Comparison of ENCODE assay signal across 8 mouse cellular contexts in the genomic region with DNA sequence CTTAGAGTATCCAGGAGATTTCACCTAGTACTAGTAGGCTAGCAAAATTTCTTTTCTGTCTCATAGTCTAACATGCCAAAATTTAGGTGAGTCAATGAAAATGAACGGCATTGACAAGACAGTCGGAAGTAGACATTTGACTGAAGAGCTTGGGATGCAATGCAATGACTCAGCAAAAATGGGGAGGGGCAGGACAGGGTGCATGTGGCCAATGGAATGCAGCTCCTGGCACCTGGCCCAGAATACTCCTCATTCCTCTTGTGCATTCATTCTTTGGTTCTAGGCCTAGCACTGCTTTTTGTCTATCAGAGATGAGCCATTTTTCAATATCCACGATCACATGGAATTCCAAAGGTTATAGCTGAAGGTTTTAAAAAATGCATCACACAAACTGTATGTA. TPM values are rescaled to one million over a fixed set of nuclear protein-coding genes. Genes with fewer than 3 reads are reported as not detected.
A peak's percentile ranks its signal among the peaks of the same experiment; 100 is the strongest.
DNase-seq lines count a peak whose midpoint lies in the region; ATAC-seq and TF ChIP-seq lines count a peak whose summit lies in the region.

No protein-coding gene starts in this region.

- no peaks in the 10 kb centered on the region for H3K4me1 ChIP-seq in kidney, embryonic 15.5 days
- peaks cover 0 to 3% of the 10 kb centered on the region in 2 experiments; a peak in 1 of 4 replicates for H3K4me1 ChIP-seq in ES-E14 (ENCODE audit: control insufficient read depth in 2 of 2, insufficient read depth in 2 of 2, low read length in 2 of 2, poor library complexity in 1 of 2)
- no peaks in the 10 kb centered on the region for H3K4me1 ChIP-seq in midbrain, embryonic 14.5 days (ENCODE audit: control insufficient read depth, insufficient read depth, low read length)

- no peak overlapping the region for H3K9ac ChIP-seq in kidney, embryonic 15.5 days
- H3K9ac ChIP-seq in ES-E14 (ENCODE audit: insufficient read depth, low read depth, low read length, poor library complexity, severe bottlenecking), result no peak overlapping the region
- no peak overlapping the region for H3K9ac ChIP-seq in midbrain, embryonic 14.5 days (replicated peaks; ENCODE audit: low read length)

- no peak overlapping the region for H3K27ac ChIP-seq in kidney, embryonic 15.5 days
- no peak overlapping the region; the same call in 1 of the 2 replicates for H3K27ac ChIP-seq in ES-E14 (ENCODE audit: insufficient read depth, low read depth, low read length, poor library complexity, severe bottlenecking)
- H3K27ac ChIP-seq in midbrain, embryonic 14.5 days (replicated peaks; ENCODE audit: low read depth, low read length), result no peak overlapping the region

- H3K4me2 ChIP-seq in kidney, embryonic 15.5 days, result no peak overlapping the region
- H3K4me2 ChIP-seq in midbrain, embryonic 14.5 days (ENCODE audit: low read length), result no peak overlapping the region

- H3K9me3 ChIP-seq in kidney, embryonic 15.5 days (replicated peaks), result no peaks in the 10 kb centered on the region
- no peaks in the 10 kb centered on the region for H3K9me3 ChIP-seq in ES-E14 (ENCODE audit: control insufficient read depth, insufficient read depth, low read depth, low read length)
- no peaks in the 10 kb centered on the region for H3K9me3 ChIP-seq in midbrain, embryonic 14.5 days (ENCODE audit: control insufficient read depth, low read length)

- no peak overlapping the region for H3K4me3 ChIP-seq in kidney, embryonic 15.5 days (replicated peaks)
- H3K4me3 ChIP-seq in ES-E14 (ENCODE audit: insufficient read depth in 1 of 2, low read depth in 1 of 2, low read length in 2 of 2, poor library complexity in 1 of 2, severe bottlenecking in 1 of 2), result no peak overlapping the region
- H3K4me3 ChIP-seq in midbrain, embryonic 14.5 days (replicated peaks; ENCODE audit: low read depth, low read length), result no peak overlapping the region

- DNase-seq in kidney, adult 11 months, result peak; percentile 36
- DNase-seq in ES-E14 (ENCODE audit: low read depth, low spot score), result peak; percentile 26
- peak; percentile 15 for DNase-seq in brain, adult 2 months (ENCODE audit: low read depth, low spot score)
- peak; percentile 55 to 63 for DNase-seq in lung, adult 18-20 months
- no peak for DNase-seq in midbrain, embryonic 14.5 days
- DNase-seq in MN1 (ENCODE audit: low spot score), result no peak
- DNase-seq in layer of hippocampus, adult 8-10 months (ENCODE audit: low spot score in 2 of 2), result no peak

- in situ Hi-C loops in ES-E14 (cut with MboI; ENCODE audit: low sequenced_read_pairs in 2 of 2, unreplicated experiment in 2 of 2), result no loop called here

- H3K36me3 ChIP-seq in kidney, embryonic 15.5 days, result no peaks in the 10 kb centered on the region
- no peaks in the 10 kb centered on the region for H3K36me3 ChIP-seq in ES-E14 (ENCODE audit: control insufficient read depth, insufficient read depth, low read length, poor library complexity, severe bottlenecking)
- H3K36me3 ChIP-seq in midbrain, embryonic 14.5 days (ENCODE audit: control insufficient read depth, insufficient read depth, low read length), result no peaks in the 10 kb centered on the region

- 86% methylated on average over 3 of the region's 3 CpGs for WGBS in kidney, embryonic 15.5 days
- WGBS in midbrain, embryonic 14.5 days, result 89% methylated on average over 3 of the region's 3 CpGs

- ATAC-seq in kidney, embryonic 15.5 days (replicated peaks; ENCODE audit: low FRiP score), result no peak; the same call in 1 of the 2 replicates
- ATAC-seq in midbrain, embryonic 14.5 days (ENCODE audit: low FRiP score, low TSS enrichment), result no peak

- H3K27me3 ChIP-seq in kidney, embryonic 15.5 days, result no peaks in the 10 kb centered on the region
- H3K27me3 ChIP-seq in midbrain, embryonic 14.5 days (ENCODE audit: control insufficient read depth, insufficient read depth, low read length), result no peaks in the 10 kb centered on the region

TF ChIP-seq in ES-E14, 5 proteins besides CTCF, POLR2A, EP300 and RAD21:
- no peak for TF ChIP-seq CHD2 (IDR thresholded peaks at IDR 0.05; ENCODE audit: low read depth, low read length)
- no peak for TF ChIP-seq HCFC1 (IDR thresholded peaks at IDR 0.05; ENCODE audit: borderline replicate concordance, insufficient read depth, low read length)
- TF ChIP-seq MAFK (IDR thresholded peaks at IDR 0.05; ENCODE audit: insufficient read depth, low read depth, low read length), result peak; percentile 96
- no peak for TF ChIP-seq ZNF384 (IDR thresholded peaks at IDR 0.05; ENCODE audit: low read depth, low read length)
TF ChIP-seq in ES-E14: peak in this region for 1.

RNA-seq across cellular contexts. Expression of a gene that starts 48.1 kb away (rescaled TPM):
- 1.7 and 2.4 TPM in 2 replicates for polyA plus RNA-seq in kidney, embryonic 15.5 days (2015; fragmentation: Nextera tagmentation; extraction: Ambion mirVana)
- total RNA-seq in ES-E14 (2012; rRNA removed), result 24.6 and 25.9 TPM in 2 replicates
- 2.4 and 3.1 TPM in 2 replicates for polyA plus RNA-seq in midbrain, embryonic 14.5 days (2014; fragmentation: Nextera tagmentation; extraction: Ambion mirVana)
- total RNA-seq in layer of hippocampus, adult 8-10 months (2022), result 10 to 100 TPM; 30.0 to 37.6 (median 34.8) TPM

Comparison
In these comparisons a context has a peak if more than half of its experiments do, and no peak if none do; other contexts are left out.
1. DNase-seq: peak in kidney, adult 11 months (single experiment), ES-E14 (single experiment), brain, adult 2 months (single experiment) and lung, adult 18-20 months (2 of 2); none in midbrain, embryonic 14.5 days (single experiment), MN1 (single experiment) and layer of hippocampus, adult 8-10 months (0 of 2).